Mouse (Mus musculus): ENCODE measurements around the gene Col5a1.

DNA sequence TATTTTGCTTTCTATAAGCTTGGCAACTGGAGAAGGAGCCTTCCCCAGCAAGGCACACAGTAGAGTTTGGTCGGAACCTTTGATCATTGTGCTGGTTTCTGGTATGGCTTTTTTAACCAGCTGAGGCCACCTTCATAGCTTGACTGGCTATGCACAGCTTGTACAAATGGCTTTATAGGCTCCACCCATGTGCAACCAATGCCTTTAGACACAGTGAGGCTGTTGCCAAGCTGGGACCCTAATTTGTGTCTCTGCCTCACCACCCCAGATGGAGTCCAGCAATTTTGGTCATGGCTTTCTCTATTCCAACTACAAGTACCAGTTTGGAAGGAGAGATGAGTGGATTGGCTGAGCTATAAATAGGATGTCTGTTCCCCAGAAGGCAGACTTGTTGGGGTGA is 15.6 kb upstream of the Col5a1 start:
- TF ChIP-seq CTCF (IDR thresholded peaks at IDR 0.05) (no peak), EP300 (IDR thresholded peaks at IDR 0.05) (no peak)

Measured in lung, postnatal 0 days (tissue).